Mouse (Mus musculus) spleen, adult 12 weeks (tissue): ENCODE data around the gene Cxcl16.
"Not testable (repeated sequence)": the region's sequence is repeated elsewhere in the genome, so short reads cannot be mapped to it uniquely, and the experiment has no call there.

Experiments
- DNase-seq: peaks from one replicate; pipeline ENCODE4 v3.0.0; 2022; ENCODE audit warnings: low spot score

Gene Cxcl16

GRCm38 (mm10) chr11:70459601-70460101 is at the start of gene Cxcl16:
TSS of gene Cxcl16 (minus strand) at chr11:70459984.
- no peak for DNase-seq

- no peak for DNase-seq
These were observed 47.3 kb upstream of the Cxcl16 start for GRCm38 (mm10) chr11:70506962-70507515.

DNA sequence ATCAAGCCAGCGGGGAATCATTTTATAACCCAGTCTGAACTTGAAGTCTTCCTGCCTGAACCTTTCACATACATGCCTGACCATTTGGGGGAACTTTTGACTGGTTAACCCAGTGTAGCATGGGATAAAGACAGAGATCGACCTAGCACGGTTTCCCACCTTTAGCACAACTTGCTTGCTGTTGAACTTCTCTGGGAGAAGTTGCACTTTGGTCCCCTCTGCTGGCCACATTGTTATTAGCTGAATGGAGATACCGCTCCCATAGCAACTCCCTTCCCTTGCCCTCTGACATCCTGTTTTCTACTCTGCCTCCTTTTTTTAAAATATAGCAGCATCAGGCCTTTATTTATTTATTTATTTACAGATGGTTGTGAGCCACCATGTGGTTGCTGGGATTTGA is 46.6 kb upstream of the Cxcl16 start:
- DNase-seq = peak; percentile 40

DNA sequence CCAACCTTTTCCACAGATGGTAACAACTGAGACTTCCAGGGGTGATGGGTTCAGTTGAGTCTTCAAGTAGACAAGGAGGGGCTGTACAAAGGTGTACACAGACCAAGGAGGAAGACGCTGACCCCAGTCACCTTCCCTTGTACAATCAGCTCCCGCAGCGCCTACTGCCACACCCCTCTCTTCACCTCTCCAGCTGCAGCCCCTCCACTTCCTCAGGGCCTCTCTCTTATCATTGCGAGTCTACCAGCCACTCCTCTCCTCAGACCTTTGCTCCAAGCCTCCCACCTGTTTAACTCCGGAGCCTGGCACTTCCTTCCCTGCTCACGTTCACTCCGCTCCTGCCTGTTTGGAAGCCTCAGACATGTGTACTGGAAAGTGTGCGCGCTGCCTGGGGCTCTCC is 45.2 kb upstream of the Cxcl16 start, which contains the start of gene Tm4sf5:
Gene Tm4sf5 (plus strand): TSS at position 275 of the 400 bp plus-strand sequence.
- DNase-seq = no peak

- DNase-seq = no peak
These were observed 42.2 kb upstream of the Cxcl16 start for GRCm38 (mm10) chr11:70502018-70502417.

GRCm38 (mm10) chr11:70500476-70500812 is 40.7 kb upstream of the Cxcl16 start:
- DNase-seq = no peak

DNA sequence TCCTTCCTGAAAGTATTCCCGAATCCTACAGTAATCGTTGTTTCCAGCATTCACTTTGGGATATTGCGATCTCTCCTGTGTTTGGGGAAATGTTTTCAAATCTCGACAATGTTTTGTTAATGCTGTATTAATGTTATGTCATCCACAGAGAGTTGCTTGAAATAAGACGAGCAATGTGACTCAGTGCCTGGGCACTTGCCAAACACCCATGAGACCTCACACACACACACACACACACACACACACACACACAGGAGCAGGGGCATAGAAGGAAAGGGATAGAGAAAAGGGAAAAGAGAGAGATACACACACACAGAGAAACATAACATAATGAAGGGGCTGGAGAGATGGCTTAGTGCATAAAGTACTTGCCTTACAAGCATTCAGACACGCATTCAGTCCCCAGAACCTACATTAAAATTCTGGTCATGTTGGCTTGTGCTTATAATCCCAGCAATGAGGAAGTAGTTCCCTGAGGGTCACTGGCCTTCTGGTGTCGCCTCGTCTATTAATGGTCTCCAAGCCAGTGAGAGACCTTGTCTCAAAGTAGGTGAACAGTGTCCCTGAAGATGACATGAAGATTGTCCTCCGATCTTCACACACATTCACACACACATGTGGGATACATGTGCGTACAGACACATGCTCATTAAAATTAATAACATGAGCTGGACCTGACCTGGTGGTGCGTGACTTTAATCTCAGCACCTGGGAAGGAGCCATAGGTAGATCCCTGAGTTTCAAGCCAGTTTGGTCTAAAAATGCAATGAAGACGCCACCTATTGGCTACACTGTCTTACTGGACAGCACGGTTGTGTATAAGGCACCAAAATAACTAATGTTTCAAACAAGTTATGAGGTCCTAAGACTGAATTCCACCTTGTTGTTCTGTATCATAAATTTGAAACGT is 40.0 kb upstream of the Cxcl16 start:
- DNase-seq = no peak

GRCm38 (mm10) chr11:70489684-70490083 is 29.9 kb upstream of the Cxcl16 start:
- DNase-seq = no peak

DNA sequence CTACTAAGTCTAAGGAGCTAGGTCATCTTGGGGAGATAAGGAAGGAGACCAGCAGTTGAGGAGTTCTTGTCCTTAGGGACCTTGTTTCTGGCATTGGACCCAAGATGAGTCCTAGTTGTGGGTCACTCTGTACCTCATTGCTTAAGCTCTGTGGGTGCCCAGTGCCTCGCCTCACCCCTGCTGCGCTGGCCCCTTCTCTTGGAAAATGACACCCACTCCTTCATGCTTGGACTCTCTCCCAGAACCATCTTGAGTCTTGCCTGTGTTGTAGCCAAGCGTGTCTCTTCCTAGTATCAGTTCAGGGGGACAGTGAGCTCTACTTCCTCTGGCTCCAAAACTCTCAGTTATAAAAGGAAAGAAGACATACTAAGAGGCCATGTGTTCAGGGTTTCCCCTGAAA is 29.4 kb upstream of the Cxcl16 start:
- no peak for DNase-seq

- DNase-seq = no peak
These were observed 28.0 kb upstream of the Cxcl16 start for GRCm38 (mm10) chr11:70487816-70488215.

DNA sequence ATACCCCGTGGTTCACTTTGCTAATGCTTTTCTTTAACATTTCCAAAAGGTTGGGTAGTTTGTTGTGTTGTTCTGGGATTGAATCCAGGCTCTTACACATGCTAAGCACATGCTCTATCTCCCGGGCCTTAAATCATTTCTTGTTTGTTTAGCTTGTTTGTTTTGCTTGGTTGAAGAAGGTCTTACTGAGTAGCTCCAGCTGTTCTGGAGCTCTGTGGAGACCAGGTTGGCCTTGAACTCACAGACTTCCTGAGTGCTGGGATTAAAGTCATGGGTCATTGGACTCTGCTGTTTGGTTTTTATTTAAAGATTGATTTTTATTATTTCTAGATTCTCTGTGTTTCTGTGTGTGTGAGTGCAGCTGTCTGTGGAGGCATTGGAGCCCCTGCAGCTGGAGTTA is 25.7 kb upstream of the Cxcl16 start:
- no peak for DNase-seq

GRCm38 (mm10) chr11:70474872-70475534 is 15.2 kb upstream of the Cxcl16 start:
- no peak for DNase-seq

DNA sequence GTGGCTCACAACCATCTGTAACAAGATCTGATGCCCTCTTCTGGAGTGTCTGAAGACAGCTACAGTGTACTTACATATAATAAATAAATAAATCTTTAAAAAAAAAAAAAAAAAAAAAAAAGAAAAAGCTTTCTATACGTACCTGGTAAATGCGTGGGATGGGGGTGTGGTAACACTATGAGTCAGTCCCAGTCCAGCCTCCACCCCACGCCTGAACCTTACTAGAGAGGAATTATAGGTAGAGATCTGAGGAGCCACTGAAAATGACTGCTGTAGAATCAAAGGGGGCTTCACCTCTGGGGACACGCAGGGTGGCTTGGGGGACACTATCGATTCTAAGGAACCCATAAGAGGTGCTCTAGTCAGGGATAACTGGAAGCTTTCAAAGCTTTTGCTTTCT is 13.5 kb upstream of the Cxcl16 start:
- DNase-seq = not testable (repeated sequence)

- no peak for DNase-seq
These were observed 12.9 kb upstream of the Cxcl16 start for GRCm38 (mm10) chr11:70472716-70473115.

DNA sequence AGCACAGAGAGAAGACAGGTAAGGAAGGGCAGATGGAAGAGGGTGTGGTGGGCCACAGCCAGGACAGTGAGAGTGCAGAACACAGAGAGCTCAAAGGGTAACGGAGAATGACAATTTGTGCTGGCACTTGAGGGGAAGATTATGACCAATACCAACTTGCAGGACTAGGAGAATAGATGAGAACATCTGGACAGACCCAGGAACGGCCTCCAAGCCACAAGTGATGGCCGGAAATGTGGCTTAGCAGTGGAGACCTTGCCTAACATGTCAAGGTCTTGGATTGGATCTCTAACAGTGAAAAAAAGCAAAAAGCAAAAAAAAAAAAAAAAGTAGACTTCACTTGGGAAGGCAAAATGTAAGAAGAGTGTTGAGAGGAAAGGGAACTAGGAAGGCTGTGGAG is 10.0 kb upstream of the Cxcl16 start:
- no peak for DNase-seq

- no peak for DNase-seq
These were observed 8.3 kb upstream of the Cxcl16 start for GRCm38 (mm10) chr11:70467902-70468619.

DNA sequence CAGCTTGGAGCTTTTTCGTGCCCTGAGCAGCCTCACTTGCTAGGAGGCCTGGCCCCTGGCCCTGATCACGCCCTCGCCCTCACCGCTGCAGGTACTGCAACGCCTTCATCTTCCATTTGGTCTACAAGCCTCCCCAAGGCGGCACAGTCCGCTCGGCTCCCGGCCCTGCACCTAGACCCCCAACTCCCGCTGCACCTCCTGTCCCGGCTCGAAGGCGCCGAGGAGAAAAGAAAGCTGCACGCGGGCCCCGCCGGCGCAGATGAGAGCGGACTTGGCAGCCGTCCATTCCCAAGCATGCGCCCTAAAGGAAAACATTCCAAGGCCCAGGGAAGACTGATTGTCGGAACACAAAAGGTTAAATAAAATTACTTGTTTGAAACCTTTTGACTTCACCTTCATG is 6.0 kb upstream of the Cxcl16 start:
- no peak for DNase-seq

- no peak for DNase-seq
These were observed 5.4 kb upstream of the Cxcl16 start for GRCm38 (mm10) chr11:70465211-70465610.

GRCm38 (mm10) chr11:70463970-70464369 is 4.2 kb upstream of the Cxcl16 start:
- no peak for DNase-seq

DNA sequence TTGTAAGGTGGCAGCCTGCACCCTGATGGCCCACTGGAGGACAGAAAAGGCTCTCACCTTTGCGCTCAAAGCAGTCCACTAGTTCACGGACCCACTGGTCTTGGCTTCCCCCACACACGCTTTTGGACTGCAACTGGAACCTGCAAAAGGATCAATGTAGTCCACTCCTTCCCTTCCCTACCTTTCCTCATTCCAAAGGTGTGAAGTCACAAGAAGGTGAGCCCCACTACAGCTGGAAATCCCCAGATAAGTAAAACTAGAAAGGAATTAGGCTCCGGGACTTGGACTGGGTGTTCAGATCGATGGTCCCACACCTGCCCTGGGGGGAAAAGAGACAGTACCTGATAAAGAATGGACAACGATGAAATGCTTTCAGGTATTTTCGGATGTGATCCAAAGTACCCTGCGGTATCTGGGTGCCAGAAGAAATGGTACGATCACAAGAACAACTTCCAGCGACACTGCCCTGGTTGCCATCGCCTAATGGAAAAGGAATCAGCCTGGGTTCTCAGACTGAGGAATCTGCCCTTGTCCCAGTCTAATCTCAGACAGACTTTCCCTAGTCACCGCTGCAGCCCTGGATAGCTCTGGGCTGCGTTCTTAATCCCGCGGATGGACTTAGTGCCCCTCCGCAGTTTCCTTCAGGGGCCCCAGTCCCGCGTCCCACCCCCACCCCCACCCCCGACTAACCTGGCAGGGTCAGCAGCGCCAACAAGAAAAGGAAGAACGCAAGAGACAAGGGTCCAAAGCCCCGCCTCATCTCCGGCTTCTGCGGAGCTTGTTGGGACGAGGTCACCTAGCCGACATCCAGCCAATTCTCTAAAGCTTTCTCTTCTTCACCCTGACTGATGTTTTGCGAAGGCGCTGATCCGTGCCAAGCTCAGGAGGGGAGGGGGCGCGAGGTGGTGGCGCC is 840 bp downstream of the Cxcl16 start, which contains the start of gene Zmynd15:
Gene Zmynd15 (plus strand): TSS at position 746 of the 913 bp plus-strand sequence.
- DNase-seq = no peak
